Mouse (Mus musculus) thymus, postnatal 10 days (tissue): ENCODE results near the gene Slc25a21.
"Not testable (repeated sequence)": the region's sequence is repeated elsewhere in the genome, so short reads cannot be mapped to it uniquely, and the experiment has no call there.

ENCODE experiments used
- DNase-seq, 2 experiments: peaks; one replicate each; pipeline ENCODE4 v3.0.0; 2021; ENCODE audit warnings: low spot score in 2 of 2

Slc25a21 gene

DNA sequence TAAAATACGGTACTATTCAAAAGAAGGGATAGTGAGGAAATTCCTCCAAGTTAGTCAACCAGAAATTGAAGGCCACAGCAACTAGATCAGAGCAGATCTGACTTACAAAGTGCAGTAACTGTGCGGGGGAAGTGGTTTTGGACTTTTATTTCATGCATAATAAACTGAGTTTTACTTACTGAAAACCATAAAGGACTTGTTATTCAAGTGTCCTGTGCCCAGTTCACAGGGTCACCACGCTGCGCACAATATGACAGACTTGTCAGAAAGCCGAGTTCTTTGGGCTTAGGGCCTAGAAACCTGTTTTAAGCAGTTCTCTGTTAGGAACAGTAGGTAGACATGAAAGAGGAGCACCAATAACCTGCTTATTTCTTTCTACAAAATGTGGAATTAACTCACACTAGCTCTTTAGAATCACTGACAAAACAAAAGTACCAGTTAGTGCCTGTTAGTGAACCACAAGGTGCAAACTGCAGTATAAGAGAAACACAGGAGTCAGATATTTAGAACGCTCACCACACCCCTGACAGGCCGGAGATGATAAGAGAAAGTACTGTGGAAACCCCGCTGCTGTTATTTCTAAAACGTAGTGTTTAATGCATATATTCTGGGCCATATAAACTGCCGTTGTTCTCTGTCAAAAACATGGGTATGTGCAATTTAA, at the start of gene Slc25a21:
TSS of gene Slc25a21 (minus strand) at position 110 of the 664 bp plus-strand sequence.
- no peak for DNase-seq

DNA sequence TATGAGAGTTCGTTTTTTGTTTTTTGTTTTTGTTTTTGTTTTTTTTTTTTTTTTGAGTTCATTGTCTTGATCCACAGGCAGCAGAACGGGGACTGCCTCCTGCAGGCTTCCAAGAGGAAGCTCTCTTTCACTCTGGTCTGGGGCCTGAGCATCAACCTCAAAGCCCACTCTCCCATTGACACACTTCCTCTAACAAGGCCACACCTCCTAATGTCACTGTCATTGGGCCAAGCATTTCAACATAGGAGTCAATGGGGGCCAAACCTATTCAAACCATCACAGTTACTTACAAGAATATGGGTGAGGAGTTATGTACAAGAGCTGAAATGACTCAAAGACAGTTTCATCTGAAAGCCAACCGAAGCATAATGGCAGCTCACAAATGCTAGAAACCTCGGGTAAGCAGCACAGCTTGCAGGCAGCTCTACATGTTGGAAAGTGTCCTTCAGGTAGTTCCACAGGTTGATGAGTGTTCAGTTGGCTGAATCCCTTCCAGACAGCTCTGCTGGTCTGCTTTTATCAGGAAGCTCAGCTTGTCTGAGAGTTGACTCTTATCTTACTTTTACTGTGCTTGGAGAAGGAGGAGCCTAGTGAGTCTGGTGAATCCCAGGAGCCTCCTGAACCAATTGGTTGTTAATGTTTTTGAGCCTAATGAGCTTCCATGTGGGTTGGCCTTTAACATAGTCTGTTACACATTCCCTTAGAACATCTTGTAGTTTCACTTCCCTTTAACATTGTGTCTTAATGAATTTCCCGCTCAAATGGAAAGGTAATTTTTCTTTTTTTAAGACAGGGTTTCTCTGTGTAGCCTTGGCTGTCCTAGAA, 46.6 kb upstream of the Slc25a21 start:
- no peak for DNase-seq

DNA sequence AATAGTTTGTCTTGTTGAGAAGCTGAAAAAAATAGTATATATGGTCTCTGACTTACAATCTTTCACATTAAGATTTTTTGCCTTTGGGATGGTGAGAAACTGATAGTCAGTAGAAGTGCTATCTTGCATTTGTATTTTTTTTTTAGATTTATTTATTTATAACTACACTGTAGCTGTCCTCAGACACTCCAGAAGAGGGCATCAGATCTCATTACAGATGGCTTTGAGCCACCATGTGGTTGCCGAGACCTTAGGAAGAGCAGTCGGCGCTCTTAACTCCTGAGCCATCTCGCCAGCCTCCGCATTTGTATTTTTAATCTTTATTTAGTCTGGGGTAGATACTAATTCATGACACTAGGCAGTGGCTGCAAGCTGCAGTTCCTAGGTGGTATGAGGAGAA, 36.1 kb upstream of the Slc25a21 start:
- no peak for DNase-seq

DNA sequence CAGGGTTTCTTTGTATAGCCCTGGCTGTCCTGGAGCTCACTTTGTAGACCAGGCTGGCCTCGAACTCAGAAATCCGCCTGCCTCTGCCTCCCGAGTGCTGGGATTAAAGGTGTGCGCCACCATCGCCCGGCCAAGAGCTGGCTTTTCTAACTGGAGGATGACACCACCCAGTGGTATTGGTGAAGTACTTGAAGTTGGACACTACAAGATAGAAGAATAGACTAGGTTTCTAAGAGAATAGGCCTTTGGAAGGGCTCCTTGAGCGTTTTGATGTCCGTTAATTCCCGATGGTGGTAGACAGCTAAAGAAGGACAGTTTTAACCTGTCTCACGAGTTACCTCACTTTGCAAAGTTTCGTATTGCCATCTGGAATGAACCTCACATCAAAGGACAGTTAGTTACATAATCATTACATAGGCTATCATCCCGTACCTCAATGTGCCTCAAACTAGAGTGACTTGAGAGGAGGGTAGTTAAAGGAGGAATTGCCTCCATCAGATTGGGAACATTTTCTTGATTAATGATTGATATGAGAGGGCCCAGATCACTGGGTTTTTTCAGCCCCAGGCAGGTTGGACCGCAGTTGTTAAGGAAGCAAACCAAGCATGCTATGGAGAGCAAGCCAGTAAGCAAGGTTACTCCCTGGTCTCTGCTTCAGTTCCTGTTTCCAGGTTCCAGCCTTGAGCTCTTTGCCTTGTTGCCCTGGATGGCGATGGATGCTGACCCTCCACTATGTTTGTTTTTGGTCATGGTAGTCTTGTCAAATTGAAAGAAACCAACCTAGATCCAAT, 34.0 kb upstream of the Slc25a21 start:
- DNase-seq = peak in 1 of 2 experiments; percentile 10

DNA sequence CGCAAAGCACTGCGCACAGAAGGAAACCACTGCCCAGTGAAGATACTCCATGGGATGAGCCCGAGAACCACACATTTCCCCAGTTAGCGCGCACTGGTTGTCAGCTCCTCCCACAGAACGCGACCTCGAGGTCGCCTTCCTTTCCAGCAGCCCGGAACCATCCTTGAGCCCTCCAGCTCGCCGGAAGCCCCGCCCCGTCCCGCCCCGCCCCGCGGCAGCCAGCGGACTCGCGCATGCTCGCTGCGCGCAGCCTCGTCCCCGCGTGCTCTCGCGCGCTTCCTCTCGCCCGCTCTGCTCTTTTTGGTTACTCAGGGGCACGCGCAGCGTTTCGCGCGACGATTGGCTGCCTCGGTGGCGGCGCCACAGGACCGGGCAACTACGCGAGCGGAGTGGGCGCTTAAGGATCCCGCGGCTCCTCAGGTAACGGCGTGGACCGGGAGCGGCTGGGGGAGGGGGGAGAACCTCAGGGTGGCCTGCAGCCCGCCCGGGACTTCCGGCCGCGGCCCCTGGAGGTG, 33.0 kb upstream of the Slc25a21 start, which contains the start of the genes Prps1l3 and Mipol1:
TSS of gene Prps1l3 (plus strand) at position 221 of the 515 bp plus-strand sequence.
TSS of gene Mipol1 (plus strand) at position 236 of the 515 bp plus-strand sequence.
- DNase-seq = peak; percentile 87

DNA sequence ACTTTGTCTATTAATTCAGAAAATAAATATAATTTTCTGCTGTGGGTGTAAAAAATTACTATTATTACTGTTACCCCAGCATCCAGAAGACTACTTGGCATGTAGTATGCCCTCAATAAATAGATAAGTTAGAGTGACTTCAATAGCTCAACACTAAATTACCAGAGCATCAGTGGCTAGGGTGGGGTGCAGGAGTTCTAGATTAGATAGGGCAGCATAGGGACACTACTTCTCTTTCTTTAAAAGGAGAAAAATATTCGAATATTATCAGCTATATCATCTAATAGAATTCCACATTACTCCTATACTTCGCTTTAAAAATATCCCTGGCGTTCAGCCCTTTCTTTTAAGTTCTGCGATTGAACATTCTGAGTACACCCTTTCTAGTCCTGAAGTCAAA, 32.4 kb upstream of the Slc25a21 start:
- no peak for DNase-seq

DNA sequence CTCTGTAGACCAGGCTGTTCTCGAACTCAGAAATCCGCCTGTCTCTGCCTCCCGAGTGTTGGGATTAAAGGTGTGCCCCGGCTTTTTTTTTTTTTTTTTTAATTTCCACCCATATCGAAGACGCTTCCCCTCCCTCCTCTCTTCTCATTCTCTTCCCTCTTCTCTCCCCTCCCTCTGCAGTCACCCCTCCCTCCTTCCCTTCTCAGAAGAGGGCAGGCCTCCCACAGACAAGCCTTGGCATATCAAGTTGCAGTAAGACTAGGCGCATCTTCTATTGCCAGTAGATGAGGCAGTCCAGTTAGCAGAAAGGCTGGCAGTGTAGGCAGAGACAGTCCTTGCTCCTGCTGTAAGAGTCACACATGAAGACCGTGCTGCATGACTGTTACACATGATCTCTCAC, 30.5 kb upstream of the Slc25a21 start:
- DNase-seq = no peak

DNA sequence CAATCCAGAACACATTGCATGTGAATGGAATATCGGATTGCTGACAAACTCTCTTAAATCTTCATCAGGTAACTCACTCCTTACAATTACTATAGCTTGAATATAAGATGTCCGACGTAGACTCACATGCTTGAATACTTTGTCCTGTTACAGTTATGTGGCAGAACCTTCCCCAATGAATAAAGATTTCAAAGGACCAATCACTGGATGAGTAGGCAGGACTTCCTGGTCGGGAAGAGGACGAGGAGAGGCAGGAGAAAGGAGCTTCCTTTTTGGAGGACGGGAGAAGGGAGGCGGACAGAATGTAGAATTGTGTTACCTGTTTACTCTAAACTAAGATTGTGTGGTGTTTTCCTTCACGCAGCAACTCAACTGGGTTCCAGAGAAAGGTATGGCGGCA, 29.1 kb upstream of the Slc25a21 start:
- no peak for DNase-seq

DNA sequence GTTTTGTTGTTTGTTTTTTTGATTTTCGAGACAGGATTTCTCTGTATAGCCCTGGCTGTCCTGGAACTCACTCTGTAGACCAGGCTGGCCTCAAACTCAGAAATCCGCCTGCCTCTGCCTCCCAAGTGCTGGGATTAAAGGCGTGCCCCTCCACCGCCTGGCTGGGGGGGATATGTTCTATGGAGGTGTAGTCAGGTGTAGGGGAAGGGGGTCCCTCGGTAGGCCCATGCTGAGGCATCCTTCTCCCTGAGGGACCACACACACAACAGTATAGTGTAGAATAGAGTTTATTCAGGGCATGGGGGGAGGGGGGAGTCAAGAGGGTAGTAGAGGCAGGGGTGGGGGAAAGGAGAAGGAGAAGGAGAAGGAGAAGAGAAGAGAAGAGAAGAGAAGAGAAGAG, 15.2 kb upstream of the Slc25a21 start:
- not testable (repeated sequence) for DNase-seq

DNA sequence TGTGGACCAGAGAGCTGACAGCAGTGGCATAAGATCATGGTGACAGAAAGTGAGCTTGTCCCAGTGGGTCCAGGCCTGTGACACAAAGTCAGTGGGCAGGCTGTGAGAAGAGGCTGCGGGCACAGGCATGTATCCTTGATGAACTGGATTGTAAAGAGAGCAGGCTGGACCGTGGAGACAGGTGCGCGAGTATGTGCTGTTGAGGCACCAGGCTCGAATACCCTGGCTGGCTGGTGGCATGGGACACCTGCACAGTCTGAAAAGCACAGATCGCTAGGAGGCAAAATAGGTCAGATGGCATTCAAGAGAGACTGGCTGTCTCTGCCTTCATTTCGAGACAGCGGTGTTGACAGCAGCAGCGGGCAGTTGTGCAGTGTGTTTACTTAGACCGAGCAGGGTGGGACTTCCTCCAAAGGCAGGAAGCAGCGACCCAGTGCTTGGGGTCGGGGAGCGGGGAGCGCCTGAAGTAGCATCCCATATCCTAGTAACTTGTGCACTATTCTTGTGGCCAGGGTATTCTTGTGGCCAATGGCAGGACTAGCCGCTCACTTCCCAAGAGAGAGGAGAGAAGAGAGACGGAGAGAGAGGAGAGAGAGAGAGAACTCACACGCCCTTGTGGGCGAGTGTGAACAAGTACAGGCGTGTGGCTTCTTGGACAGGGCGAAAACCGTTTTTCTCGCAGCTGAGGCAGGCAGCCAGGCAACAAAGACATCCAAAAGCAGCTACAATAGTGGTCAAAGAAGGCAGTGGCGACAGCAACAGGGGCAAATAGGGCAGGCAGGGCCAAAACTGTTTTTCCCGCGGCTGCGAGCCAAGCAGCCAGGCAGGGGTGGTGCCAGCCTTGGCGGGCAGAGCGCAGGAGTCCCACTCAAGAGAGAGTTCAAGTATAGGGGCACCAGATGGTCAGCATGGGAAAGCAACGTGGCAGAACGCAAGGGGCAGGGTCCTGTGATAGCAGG, 14.4 kb upstream of the Slc25a21 start:
- peak; percentile 45 to 64 for DNase-seq

DNA sequence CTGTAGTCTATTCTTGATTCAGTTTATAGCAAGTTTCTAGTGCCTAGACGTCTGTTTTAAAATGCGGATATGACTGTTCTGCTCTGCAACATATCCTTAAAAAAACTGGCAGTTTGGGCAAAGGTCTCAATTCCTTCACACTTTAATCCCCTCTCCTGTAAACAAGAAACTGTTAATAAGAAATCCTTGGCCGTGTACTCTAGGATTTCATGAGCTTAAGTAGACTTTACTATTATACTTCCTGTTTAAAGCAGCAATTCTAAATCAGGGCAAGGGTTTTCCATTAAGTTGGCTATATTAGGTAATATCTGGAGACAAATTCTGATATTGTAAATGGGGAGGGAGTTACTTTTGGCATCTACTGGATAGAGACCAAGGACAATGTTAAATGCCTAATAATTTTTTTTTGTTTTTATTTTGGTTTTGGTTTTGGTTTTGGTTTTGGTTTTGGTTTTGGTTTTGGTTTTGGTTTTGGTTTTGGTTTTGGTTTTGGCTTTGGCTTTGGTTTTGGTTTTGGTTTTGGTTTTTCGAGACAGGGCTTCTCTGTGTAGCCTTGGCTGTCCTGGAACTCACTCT, 7.1 kb upstream of the Slc25a21 start:
- DNase-seq = no peak

DNA sequence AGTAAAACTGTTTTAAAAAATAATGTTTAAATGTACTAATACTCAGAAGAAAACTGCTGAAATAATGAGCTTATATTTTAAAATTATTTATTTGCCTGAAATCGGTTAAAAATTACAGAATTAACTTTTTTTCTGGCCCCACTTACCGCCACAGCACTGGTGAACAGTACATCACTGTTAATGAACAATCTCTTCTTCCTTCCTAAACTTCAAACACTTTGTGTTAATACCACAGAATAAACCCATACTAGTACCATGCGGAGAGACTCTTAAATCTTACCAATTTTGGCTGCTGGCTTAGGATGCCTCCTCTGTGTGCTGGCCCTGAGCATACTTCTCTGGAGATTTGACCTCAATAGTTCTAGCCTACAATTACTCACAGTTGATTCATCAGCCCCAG, 4.6 kb upstream of the Slc25a21 start:
- no peak for DNase-seq

DNA sequence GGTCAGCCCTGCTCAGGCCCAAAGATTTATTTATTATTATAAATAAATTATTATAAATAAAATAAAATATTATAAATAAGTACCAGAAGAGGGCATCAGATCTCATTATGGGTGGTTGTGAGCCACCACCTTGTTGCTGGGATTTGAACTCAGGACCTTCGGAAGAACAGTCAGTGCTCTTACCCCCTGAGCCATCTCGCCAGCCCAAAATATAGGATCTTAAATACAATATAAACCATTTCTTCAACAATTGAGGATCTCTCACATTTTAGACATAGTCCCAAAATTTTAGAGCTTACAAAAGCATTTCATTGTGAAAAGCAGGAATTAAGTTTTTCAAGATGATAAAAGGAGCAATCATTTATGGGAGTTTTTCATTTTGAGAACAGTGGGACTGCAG, 2.2 kb upstream of the Slc25a21 start:
- no peak for DNase-seq

DNA sequence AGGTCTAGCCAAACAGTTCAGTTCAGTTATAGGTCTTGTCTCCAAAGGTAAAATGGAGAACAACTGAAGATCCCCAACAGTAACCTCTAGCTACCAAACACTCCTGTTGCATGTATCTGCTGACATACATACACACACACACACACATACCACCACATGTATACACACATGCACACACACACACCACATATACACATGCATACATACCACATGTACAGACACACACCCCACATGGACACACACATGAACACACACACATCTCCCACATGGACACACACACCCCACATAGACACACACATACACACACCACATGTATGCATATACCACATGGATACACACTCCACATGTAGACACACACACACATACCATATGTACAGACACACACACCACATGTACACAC, 997 bp upstream of the Slc25a21 start:
- no peak for DNase-seq

DNA sequence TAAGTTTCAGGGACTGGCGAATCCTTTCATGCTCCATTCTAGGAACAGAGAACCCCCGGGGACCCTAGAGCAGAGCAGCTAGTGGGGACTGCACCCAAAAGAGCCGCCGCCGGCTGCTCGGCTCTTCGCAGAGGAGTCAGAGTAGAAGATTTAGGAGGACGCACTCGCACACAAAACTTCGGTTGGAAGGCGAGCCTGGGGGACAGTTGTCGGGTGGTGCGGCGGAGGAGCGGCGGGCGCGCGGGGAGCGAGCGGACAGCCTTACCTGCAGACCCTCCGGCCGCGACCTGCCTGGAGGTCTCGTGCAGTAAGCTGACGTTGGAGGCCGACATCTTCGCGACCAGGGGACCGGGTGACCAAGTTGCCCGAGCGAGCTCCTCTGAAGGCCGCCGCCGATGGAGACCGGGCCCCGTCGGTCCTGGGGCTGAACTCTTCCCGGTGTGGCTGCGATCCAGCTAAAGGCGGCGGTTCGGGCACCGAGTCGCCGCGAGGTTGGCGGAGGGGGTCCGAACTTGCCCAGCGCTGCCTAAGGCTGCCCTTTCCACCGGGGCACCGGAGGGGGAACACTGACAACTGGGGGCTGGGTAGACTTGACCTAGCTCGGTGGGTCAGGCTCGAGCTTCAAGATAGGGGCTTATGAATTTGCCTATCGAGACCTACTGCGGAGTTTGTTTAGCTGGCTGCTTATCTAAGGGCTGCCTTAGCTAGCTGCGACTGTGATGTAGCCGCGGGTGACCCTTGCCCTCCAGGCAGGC, 487 bp downstream of the Slc25a21 start:
- DNase-seq = no peak

DNA sequence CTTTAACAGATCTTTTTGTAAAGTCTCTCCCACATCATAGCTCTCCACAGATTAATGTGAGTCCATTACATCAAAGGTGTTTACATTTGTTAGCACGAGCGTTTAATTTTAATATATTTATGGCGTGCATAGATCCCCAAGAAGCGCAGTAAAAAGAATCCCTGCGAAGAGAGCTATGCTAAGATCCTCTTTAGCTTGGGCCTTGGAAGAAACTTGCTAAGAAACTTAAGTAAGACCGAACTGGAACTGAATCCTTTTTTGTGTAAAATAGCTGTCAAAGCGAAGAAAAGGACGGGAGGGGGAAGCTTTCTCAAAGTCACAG, 1.0 kb downstream of the Slc25a21 start:
- DNase-seq = no peak

DNA sequence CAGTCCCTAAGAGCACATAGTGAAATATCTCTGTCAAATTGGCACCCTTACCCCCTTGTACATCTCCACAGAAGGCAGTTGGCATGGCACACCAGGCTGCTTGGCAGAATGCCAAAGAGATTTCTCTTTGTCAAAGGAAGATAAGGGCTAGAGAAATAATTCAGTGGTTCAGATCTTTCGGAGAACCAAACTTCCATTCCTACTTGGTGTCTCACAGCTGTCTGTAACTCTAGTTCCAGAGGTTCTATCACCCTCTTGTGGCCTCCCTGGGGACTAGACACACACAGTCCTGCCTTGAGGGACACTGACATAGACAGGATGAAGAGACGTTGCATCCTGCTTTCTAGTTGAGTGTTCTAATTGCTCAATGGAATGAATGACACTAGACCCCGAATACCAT, 2.7 kb downstream of the Slc25a21 start:
- peak in 1 of 2 experiments; percentile 7 for DNase-seq

DNA sequence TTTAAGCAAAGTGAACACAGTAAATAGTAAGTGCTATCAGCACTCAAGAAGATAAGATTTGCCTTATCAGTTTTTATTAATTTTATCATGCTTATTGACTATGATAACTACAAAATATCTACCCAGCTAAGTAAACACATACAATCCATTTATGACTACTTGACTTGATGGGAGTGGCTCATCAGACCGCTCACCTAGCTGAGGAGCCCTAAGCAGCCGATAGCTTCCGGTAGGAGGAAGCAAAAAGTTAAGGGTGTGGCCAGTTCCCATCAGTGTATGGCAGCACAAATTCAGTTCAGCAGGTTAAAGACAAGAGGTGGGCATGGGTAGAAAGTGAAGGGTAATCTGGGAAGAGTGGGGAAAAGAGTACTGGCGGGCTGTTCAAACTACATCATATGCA, 10.2 kb downstream of the Slc25a21 start:
- DNase-seq = no peak

DNA sequence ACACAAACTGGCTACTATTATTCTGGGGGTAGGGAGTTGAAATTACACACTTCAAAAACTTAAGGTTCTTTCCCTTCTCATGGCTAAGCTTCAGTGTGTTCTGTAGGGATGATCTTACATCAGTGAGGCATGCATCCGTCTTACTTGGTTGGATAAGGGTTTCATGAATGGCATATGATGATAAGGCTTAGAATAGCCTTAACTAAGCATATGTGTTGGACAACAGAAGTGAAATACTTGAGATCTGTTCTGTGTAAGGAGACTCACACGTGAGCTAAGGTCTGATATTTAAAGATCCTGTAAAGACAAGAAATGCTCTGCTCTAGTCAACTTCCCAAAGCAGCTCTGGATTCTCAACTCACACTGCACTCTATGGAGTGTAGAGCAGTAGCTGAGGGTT, 11.1 kb downstream of the Slc25a21 start:
- DNase-seq = no peak

DNA sequence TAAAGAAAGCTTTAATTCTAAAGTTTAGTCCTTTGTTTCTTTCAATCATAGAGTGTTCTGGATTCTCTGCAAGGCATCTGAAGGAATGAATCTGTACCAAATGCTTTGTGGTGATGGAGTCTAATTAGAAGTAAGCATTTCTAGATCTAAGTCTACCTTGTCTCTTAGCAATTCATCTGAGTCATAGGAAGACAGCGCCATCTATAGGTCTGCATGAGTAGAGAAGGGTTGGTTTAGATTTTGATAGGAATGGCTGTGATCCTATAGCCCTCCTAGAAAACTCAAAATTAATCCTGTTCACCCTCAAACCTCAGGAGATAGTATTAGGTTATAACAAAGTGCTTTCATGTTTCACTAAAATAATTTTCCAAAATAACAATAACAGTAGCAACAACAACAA, 11.8 kb downstream of the Slc25a21 start:
- DNase-seq = no peak
